In the genomic region with DNA sequence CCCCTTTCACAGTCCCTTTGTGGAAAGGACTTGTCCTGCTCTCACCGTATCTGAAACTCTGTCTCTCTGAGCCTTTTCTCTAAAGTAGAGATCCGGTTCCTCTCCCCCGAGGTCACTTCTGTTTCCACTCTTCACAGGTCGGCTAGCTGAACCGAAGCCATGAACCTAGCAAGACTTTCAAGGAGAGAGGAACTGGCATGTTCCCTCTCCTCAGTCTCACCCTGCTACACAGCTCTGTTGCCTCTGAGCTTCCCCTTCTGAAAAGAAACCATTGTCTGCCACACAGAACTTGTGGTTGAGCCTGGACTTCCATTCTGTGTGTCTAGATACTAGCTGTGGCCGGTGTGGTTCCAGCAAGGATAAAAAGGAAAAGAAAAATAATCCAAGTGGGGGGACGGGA, we compare ENCODE assay signal across 14 mouse cellular contexts. TPM values are rescaled to one million over a fixed set of nuclear protein-coding genes. Genes with fewer than 3 reads are reported as not detected.
DNase-seq lines count a peak whose midpoint lies in the region; ATAC-seq lines count a peak whose summit lies in the region.
"Had no signal": no experiment of that assay in that cellular context is flagged by ENCODE, and none has a peak within 500 bp of the region (broad histone marks: within the 10 kb centered on the region; RNA-seq: fewer than 3 reads in every experiment).

No protein-coding gene starts in this region.

- no peak overlapping the region for H3K9ac ChIP-seq in intestine, embryonic 16.5 days (ENCODE audit: low read depth, low read length)
- no peak overlapping the region for H3K9ac ChIP-seq in forebrain, embryonic 13.5 days
- H3K9ac ChIP-seq: limb, embryonic 15.5 days had no signal

- WGBS in intestine, embryonic 16.5 days, result 84% methylated on average over 7 of the region's 7 CpGs
- WGBS in forebrain, embryonic 13.5 days, result 86% methylated on average over 7 of the region's 7 CpGs

- no peak overlapping the region for H3K27ac ChIP-seq in intestine, embryonic 16.5 days (ENCODE audit: low read length)
- H3K27ac ChIP-seq in forebrain, embryonic 13.5 days, result no peak overlapping the region
- H3K27ac ChIP-seq: limb, embryonic 15.5 days had no signal

- no peak overlapping the region for H3K4me3 ChIP-seq in intestine, embryonic 16.5 days (ENCODE audit: low read length)
- no peak overlapping the region for H3K4me3 ChIP-seq in forebrain, embryonic 13.5 days
- H3K4me3 ChIP-seq: limb, embryonic 15.5 days had no signal

- H3K27me3 ChIP-seq in intestine, embryonic 16.5 days (replicated peaks; ENCODE audit: control insufficient read depth, insufficient read depth, low read length), result no peaks in the 10 kb centered on the region
- H3K27me3 ChIP-seq in forebrain, embryonic 13.5 days, result no peaks in the 10 kb centered on the region
- H3K27me3 ChIP-seq: limb, embryonic 15.5 days had no signal

- peak; percentile 87 for ATAC-seq in common myeloid progenitor, adult 5-6 weeks (replicated peaks; ENCODE audit: low read depth, poor library complexity, severe bottlenecking)
- ATAC-seq in megakaryocyte, adult 5-6 weeks (ENCODE audit: poor library complexity, severe bottlenecking), result peak; percentile 83
- ATAC-seq in intestine, embryonic 16.5 days, result no peak
- ATAC-seq in forebrain, embryonic 13.5 days, result no peak
- ATAC-seq: hindbrain, embryonic 16.5 days had no signal

- DNase-seq in lung, adult 18-20 months, result peak; percentile 10 to 13
- DNase-seq in lung, postnatal 14 days, result no peak
- peak; percentile 22 to 62 for DNase-seq in spleen, postnatal 4 days (ENCODE audit: low spot score in 2 of 2)
- DNase-seq: adrenal gland, adult 2 months; cerebellum, postnatal 14 days; kidney, adult 8-10 months; layer of hippocampus, postnatal 36 days; thymus, postnatal 4 days had no signal

- H3K4me1 ChIP-seq in intestine, embryonic 16.5 days (ENCODE audit: control insufficient read depth, insufficient read depth, low read length), result peaks cover 5% of the 10 kb centered on the region; the same call in 1 of the 2 replicates
- H3K4me1 ChIP-seq in forebrain, embryonic 13.5 days, result peaks cover 7% of the 10 kb centered on the region; the same call in 1 of the 2 replicates

- H3K9me3 ChIP-seq in intestine, embryonic 16.5 days (ENCODE audit: control insufficient read depth, low read length), result no peaks in the 10 kb centered on the region
- no peaks in the 10 kb centered on the region for H3K9me3 ChIP-seq in forebrain, embryonic 13.5 days (replicated peaks)
- H3K9me3 ChIP-seq: limb, embryonic 15.5 days had no signal

- H3K4me2 ChIP-seq in intestine, embryonic 16.5 days (ENCODE audit: low read depth, low read length), result no peak overlapping the region
- no peak overlapping the region for H3K4me2 ChIP-seq in forebrain, embryonic 13.5 days
- H3K4me2 ChIP-seq: limb, embryonic 15.5 days had no signal

- H3K36me3 ChIP-seq in intestine, embryonic 16.5 days (ENCODE audit: control insufficient read depth, insufficient read depth, low read length), result no peaks in the 10 kb centered on the region
- no peaks in the 10 kb centered on the region for H3K36me3 ChIP-seq in forebrain, embryonic 13.5 days (ENCODE audit: poor library complexity, severe bottlenecking)
- H3K36me3 ChIP-seq: limb, embryonic 15.5 days had no signal

RNA-seq across cellular contexts. Expression of gene Tlr3, which starts 4.1 kb away (rescaled TPM):
- total RNA-seq in common myeloid progenitor, adult 5-6 weeks (2017), result 0.63 and 1.1 TPM in 2 replicates
- total RNA-seq in megakaryocyte, adult 5-6 weeks (2015), result 1.8 and 2.2 TPM in 2 replicates
- 0.29 and 0.41 TPM in 2 replicates for total RNA-seq in megakaryocyte, adult 5-6 weeks (2017)
- polyA plus RNA-seq in intestine, embryonic 16.5 days (2015; fragmentation: Nextera tagmentation; extraction: Ambion mirVana), result 1.0 and 1.4 TPM in 2 replicates
- polyA plus RNA-seq in forebrain, embryonic 13.5 days (2015; fragmentation: Nextera tagmentation; extraction: Ambion mirVana), result 0.87 and 1.3 TPM in 2 replicates

RNA-seq across cellular contexts. Expression of gene Fam149a, which starts 32.9 kb away (rescaled TPM):
- 0.23 TPM in 1 of 2 replicates, not detected in the other for total RNA-seq in common myeloid progenitor, adult 5-6 weeks (2017)
- total RNA-seq in megakaryocyte, adult 5-6 weeks (2015), result 0.31 and 0.36 TPM in 2 replicates
- 0.15 TPM in 1 of 2 replicates, not detected in the other for total RNA-seq in megakaryocyte, adult 5-6 weeks (2017)
- polyA plus RNA-seq in intestine, embryonic 16.5 days (2015; fragmentation: Nextera tagmentation; extraction: Ambion mirVana), result 5.3 and 6.4 TPM in 2 replicates
- 3.4 TPM in 2 replicates for polyA plus RNA-seq in forebrain, embryonic 13.5 days (2015; fragmentation: Nextera tagmentation; extraction: Ambion mirVana)

Comparison
In these comparisons a context has a peak if more than half of its experiments do, and no peak if none do; other contexts are left out.
1. ATAC-seq: peak in common myeloid progenitor, adult 5-6 weeks (single experiment) and megakaryocyte, adult 5-6 weeks (single experiment); none in intestine, embryonic 16.5 days (single experiment) and forebrain, embryonic 13.5 days (single experiment).